Mouse (Mus musculus) limb, embryonic 15.5 days (tissue): ENCODE measurements around the gene Lat. TPM values are rescaled to one million over a fixed set of nuclear protein-coding genes. Genes with fewer than 3 reads are reported as not detected.
"Not testable (repeated sequence)": the region's sequence is repeated elsewhere in the genome, so short reads cannot be mapped to it uniquely, and the experiment has no call there.

Experiments
- ATAC-seq: fragments of 200-750 bp; cut with Nextera tagmentation; 2 replicates; pipeline ENCODE4 v1.8.0; 2017; ENCODE audit warnings: low read depth, moderate TSS enrichment; ENCODE audit not compliant: insufficient number of reproducible peaks, low FRiP score, low TSS enrichment
- H3K27ac ChIP-seq: fragments of 300-500 bp; sonication (generic); 2 replicates; pipeline ENCODE4 v1.5.1; 2015; ENCODE audit warnings: moderate library complexity, mild to moderate bottlenecking, inconsistent platforms
- H3K27me3 ChIP-seq: fragments of 300-500 bp; sonication (generic); 2 replicates; pipeline ENCODE4 v1.6.1; 2015; ENCODE audit warnings: inconsistent platforms
- H3K36me3 ChIP-seq: fragments of 300-500 bp; sonication (generic); 2 replicates; pipeline ENCODE4 v1.6.1; 2015; ENCODE audit warnings: inconsistent platforms
- H3K4me1 ChIP-seq: fragments of 300-500 bp; sonication (generic); 2 replicates; pipeline ENCODE4 v1.6.1; 2015; ENCODE audit warnings: inconsistent platforms
- H3K4me2 ChIP-seq: fragments of 300-500 bp; sonication (generic); 2 replicates; pipeline ENCODE4 v1.6.1; 2015; ENCODE audit warnings: mild to moderate bottlenecking, inconsistent platforms
- H3K4me3 ChIP-seq: fragments of 300-500 bp; sonication (generic); 2 replicates; pipeline ENCODE4 v1.5.1; 2015; ENCODE audit warnings: mild to moderate bottlenecking, inconsistent platforms
- H3K9ac ChIP-seq: fragments of 300-500 bp; sonication (generic); 2 replicates; pipeline ENCODE4 v1.6.1; 2015; ENCODE audit warnings: inconsistent platforms
- H3K9me3 ChIP-seq: fragments of 300-500 bp; sonication (generic); 2 replicates; pipeline ENCODE4 v1.6.1; 2016; ENCODE audit warnings: inconsistent platforms
- whole genome bisulfite sequencing: fragments of 180-500 bp; shearing (Covaris S2); methylation state at CpG from one replicate; pipeline ENCODE4 v1.1.7; 2015; 5-methylcytosine and 5-hydroxymethylcytosine counted together
- polyA plus RNA-seq: library from polyadenylated mRNA; unstranded; fragments of >200 nt; fragmentation: Nextera tagmentation; extraction: Ambion mirVana; gene quantifications from 2 replicates; pipeline ENCODE4 v1.2.1, GENCODE M21; 2015

Gene Lat
- 1.8 and 3.4 TPM in 2 replicates for polyA plus RNA-seq

DNA sequence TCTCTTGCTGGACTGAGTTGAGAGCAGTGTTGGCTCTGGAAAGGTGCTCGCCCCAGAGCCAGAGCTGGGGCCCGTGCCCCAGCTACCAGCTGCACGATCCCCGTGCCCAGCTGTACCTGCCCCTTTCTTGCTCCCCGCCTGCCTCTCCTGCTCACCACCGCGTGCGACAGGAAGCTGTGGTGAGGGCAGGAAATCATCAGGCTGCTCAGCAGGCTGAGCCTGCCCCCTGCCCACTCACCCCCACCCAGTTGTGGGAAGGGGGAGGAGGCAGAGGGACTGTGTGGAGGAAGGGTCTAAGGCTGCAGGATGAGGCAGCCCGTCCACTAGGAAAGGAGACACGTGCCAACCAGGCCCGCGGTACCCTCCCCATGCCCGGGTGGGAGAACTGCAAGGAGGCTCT, at the start of gene Lat:
Lat (minus strand) TSS at position 178 of the 400 bp plus-strand sequence.
- 73% methylated on average over 12 of the region's 13 CpGs for WGBS
- Histone ChIP-seq H3K27ac (no peak within 1 kb of the TSS), H3K4me2 (no peak within 1 kb of the TSS), H3K27me3 (no peaks in the 10 kb centered on the region), H3K36me3 (peaks cover 72% of the 10 kb centered on the region), H3K4me3 (no peak within 1 kb of the TSS), H3K9ac (no peak within 1 kb of the TSS), H3K9me3 (no peaks in the 10 kb centered on the region), H3K4me1 (no peaks in the 10 kb centered on the region)
- ATAC-seq: no peak

DNA sequence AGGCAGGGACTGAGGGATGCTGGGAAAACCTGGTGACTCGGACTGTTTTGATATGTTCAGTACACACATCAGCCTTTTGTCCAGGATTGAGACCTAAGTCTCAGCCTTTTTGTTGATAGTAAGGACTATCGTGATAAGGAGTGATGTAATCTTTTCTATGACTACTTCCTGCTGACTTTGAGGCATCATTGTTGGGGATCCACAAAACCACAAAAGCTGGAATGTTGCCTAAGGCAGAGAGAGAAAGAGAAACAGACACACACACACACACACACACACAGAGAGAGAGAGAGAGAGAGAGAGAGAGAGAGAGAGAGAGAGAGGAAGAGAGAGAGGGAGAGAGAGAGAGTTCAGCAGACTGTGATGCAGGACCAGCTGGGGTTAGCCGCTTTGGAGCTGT, 49.1 kb upstream of the Lat start:
- H3K4me1 ChIP-seq: no peaks in the 10 kb centered on the region
- no peaks in the 10 kb centered on the region for H3K27me3 ChIP-seq
- H3K27ac ChIP-seq: no peak overlapping the region
- 63% methylated on average over 3 of the region's 3 CpGs for WGBS
- no peak overlapping the region for H3K9ac ChIP-seq
- H3K36me3 ChIP-seq: no peaks in the 10 kb centered on the region
- no peak overlapping the region for H3K4me3 ChIP-seq
- ATAC-seq: no peak
- H3K4me2 ChIP-seq: no peak overlapping the region
- H3K9me3 ChIP-seq: no peaks in the 10 kb centered on the region

DNA sequence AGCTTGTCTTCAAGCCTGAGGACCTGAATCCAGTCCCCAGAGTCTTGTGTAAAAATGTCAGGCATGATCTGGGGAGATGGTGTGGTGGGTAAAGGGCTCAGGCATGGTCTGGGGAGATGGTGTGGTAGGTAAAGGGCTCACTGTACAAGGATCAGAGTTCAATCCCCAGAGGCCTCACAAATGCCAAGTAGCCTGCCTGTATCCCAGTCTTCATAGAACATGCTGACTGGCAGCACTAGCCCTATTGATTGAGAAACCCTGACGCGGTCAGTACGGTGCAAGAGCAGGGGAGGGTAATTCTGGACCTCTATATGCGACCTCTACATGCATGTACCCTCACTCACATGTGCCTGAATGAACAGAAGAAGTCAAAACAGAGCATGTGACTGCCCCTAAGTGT, 48.2 kb upstream of the Lat start:
- H3K27ac ChIP-seq: no peak overlapping the region
- no peak overlapping the region for H3K4me3 ChIP-seq
- H3K4me2 ChIP-seq: no peak overlapping the region
- H3K9ac ChIP-seq: no peak overlapping the region
- H3K36me3 ChIP-seq: no peaks in the 10 kb centered on the region
- ATAC-seq: no peak
- no peaks in the 10 kb centered on the region for H3K4me1 ChIP-seq
- no peaks in the 10 kb centered on the region for H3K9me3 ChIP-seq
- 90% methylated on average over 4 of the region's 4 CpGs for WGBS
- no peaks in the 10 kb centered on the region for H3K27me3 ChIP-seq

DNA sequence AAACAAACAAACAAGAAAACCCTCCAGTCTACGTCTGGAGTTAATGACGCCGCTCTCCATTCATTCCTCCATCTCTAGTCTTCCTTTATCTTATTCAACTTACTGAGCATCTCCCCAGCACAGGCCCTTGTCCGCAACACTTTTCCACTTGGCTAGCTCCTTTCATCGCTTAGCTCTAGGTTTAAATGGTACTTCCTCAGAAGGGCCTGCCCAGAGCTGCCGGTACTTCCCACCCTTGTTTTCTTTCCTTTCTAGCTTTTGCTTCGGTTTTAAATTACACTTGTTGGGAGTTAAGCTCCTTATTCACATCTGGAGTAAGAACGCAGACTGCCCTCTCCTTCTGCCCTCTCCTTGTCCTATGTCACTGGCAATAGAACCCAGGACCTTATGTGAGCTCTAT, 47.7 kb upstream of the Lat start:
- no peak overlapping the region for H3K4me2 ChIP-seq

DNA sequence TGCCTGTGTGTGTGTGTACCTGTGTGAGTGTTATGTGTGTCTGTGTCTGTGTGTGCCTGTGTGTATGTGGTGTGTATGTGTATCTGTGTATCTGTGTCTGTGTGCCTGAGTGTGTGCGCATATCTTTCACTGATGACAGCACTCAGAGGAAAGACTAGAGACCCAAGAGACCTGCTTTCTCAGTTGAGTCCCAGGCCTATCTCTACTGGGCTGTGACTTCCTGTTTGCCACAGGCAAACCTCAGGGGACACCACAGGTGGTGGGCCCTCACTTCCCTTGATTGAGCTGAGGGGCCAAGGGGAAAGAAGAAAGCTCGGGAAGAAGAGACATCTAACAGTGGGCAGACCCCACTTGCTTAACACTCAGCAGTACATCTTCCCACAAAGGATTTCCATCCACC, 47.2 kb upstream of the Lat start:
- Histone ChIP-seq H3K9ac (no peak overlapping the region), H3K36me3 (no peaks in the 10 kb centered on the region), H3K9me3 (no peaks in the 10 kb centered on the region), H3K27me3 (no peaks in the 10 kb centered on the region), H3K4me2 (no peak overlapping the region), H3K4me1 (no peaks in the 10 kb centered on the region), H3K4me3 (no peak overlapping the region), H3K27ac (no peak overlapping the region)
- ATAC-seq: no peak
- 69% methylated on average over 2 of the region's 2 CpGs for WGBS

More for the DNA sequence above, 47.7 kb upstream of the Lat start:
- H3K4me3 ChIP-seq: no peak overlapping the region
- WGBS: 57% methylated on average over 8 of the region's 8 CpGs
- ATAC-seq: no peak
- no peak overlapping the region for H3K9ac ChIP-seq
- H3K9me3 ChIP-seq: no peaks in the 10 kb centered on the region
- H3K27ac ChIP-seq: no peak overlapping the region
- no peaks in the 10 kb centered on the region for H3K27me3 ChIP-seq
- no peaks in the 10 kb centered on the region for H3K4me1 ChIP-seq
- no peaks in the 10 kb centered on the region for H3K36me3 ChIP-seq

GRCm38 (mm10) chr7:126414725-126415124, 45.4 kb upstream of the Lat start, which contains the start of gene Cd19:
Gene Cd19, minus strand, starts transcription at chr7:126414889.
- H3K9me3 ChIP-seq: no peaks in the 10 kb centered on the region
- no peak within 1 kb of the TSS for H3K27ac ChIP-seq
- H3K4me3 ChIP-seq: no peak within 1 kb of the TSS
- no peaks in the 10 kb centered on the region for H3K36me3 ChIP-seq
- no peaks in the 10 kb centered on the region for H3K27me3 ChIP-seq
- H3K9ac ChIP-seq: no peak within 1 kb of the TSS
- no peaks in the 10 kb centered on the region for H3K4me1 ChIP-seq
- WGBS: 89% methylated on average over 6 of the region's 6 CpGs
- no peak for ATAC-seq
- H3K4me2 ChIP-seq: no peak within 1 kb of the TSS

DNA sequence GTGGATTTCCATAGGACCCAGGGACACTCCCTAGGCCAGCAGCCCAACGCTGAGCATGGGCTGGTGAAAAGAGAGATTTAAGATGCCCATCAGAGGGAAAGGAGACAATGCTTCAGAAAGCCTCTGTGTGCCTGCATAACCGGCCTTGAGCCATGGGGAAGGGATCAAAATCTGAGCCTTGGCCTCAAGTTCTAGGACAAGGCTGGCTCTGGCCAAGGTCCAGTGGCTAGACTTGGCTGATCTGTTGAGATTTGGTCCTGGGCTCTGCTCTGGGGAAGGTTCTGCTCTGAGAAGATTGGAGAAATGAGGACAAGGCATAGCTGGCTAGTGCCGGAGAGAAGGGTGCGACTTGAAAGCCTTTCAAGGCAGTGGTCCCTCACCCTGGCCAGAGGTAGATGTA, 41.7 kb upstream of the Lat start:
- Histone ChIP-seq H3K27me3 (no peaks in the 10 kb centered on the region), H3K9ac (no peak overlapping the region), H3K4me3 (no peak overlapping the region), H3K4me1 (no peaks in the 10 kb centered on the region), H3K4me2 (no peak overlapping the region), H3K36me3 (no peaks in the 10 kb centered on the region), H3K27ac (no peak overlapping the region), H3K9me3 (no peaks in the 10 kb centered on the region)
- WGBS: 88% methylated on average over 4 of the region's 4 CpGs
- ATAC-seq: no peak

- 77% methylated on average over 2 of the region's 2 CpGs for WGBS
- Histone ChIP-seq H3K27me3 (no peaks in the 10 kb centered on the region), H3K9ac (no peak overlapping the region), H3K4me3 (no peak overlapping the region), H3K36me3 (no peaks in the 10 kb centered on the region), H3K27ac (no peak overlapping the region), H3K9me3 (no peaks in the 10 kb centered on the region), H3K4me1 (no peaks in the 10 kb centered on the region), H3K4me2 (no peak overlapping the region)
- no peak for ATAC-seq
Measured at GRCm38 (mm10) chr7:126408686-126409085, 39.3 kb upstream of the Lat start.

GRCm38 (mm10) chr7:126402518-126402917, 33.1 kb upstream of the Lat start:
- not testable (repeated sequence) for H3K4me3 ChIP-seq, H3K4me2 ChIP-seq, H3K27me3 ChIP-seq, H3K9ac ChIP-seq, H3K4me1 ChIP-seq, ATAC-seq, H3K27ac ChIP-seq, H3K9me3 ChIP-seq, H3K36me3 ChIP-seq
- 73% methylated on average over 8 of the region's 8 CpGs for WGBS

DNA sequence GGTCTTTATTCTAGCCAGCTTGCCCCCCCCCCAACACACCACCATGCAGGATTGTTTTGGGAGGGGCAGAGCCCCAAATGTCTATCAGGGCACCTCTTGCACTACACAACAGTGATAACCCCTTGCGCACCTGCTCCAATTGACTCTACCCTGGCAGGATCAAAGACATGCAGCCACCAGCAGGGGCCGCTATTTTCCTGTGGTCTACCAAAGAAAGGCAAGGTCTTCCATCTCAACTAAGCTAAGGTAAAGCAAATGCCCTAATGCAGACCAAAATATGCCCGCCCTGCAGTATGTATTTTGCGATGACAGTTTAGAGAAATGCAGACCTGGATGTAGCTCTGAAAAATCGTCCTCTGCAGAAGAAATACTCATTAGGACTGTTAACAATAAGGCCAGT, 30.2 kb upstream of the Lat start:
- Histone ChIP-seq H3K9ac (no peak overlapping the region), H3K36me3 (no peaks in the 10 kb centered on the region), H3K27me3 (no peaks in the 10 kb centered on the region), H3K4me1 (peaks cover 4% of the 10 kb centered on the region), H3K9me3 (no peaks in the 10 kb centered on the region), H3K4me3 (no peak overlapping the region), H3K4me2 (no peak overlapping the region), H3K27ac (no peak overlapping the region)
- no peak for ATAC-seq
- 7% methylated on average over 5 of the region's 5 CpGs for WGBS

DNA sequence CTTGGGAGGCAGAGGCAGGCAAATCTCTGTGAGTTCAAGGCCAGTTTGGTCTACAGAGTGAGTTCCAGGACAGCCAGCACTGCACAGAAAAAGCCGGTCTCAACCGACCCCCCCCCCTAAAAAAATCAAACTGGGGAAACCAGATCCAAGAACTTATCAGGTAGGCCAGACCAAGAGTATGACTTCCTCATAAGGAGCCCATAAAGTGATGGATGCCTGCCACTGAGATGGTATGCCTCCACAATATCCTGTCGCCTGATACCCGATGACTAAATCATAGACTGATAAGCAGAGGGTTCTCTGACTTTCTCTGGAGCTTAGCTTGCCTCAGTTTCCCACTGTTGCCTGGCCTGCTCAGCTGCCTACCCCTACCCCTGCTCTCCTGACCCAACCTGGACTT, 28.5 kb upstream of the Lat start:
- H3K27me3 ChIP-seq: no peaks in the 10 kb centered on the region
- no peaks in the 10 kb centered on the region for H3K9me3 ChIP-seq
- H3K4me1 ChIP-seq: peaks cover 4% of the 10 kb centered on the region
- H3K9ac ChIP-seq: no peak overlapping the region
- H3K36me3 ChIP-seq: no peaks in the 10 kb centered on the region
- WGBS: 93% methylated on average over 4 of the region's 4 CpGs
- H3K4me3 ChIP-seq: no peak overlapping the region
- no peak for ATAC-seq
- no peak overlapping the region for H3K4me2 ChIP-seq
- no peak overlapping the region for H3K27ac ChIP-seq

GRCm38 (mm10) chr7:126397221-126397620, 27.9 kb upstream of the Lat start:
- Histone ChIP-seq H3K4me3 (peak overlapping the region; percentile 19; the same call in 1 of the 2 replicates), H3K9me3 (no peaks in the 10 kb centered on the region)
- 57% methylated on average over 6 of the region's 6 CpGs for WGBS

More at GRCm38 (mm10) chr7:126397221-126397620, 27.9 kb upstream of the Lat start:
- H3K27ac ChIP-seq: no peak overlapping the region
- no peaks in the 10 kb centered on the region for H3K36me3 ChIP-seq
- no peaks in the 10 kb centered on the region for H3K27me3 ChIP-seq
- H3K9ac ChIP-seq: no peak overlapping the region
- ATAC-seq: no peak
- H3K4me2 ChIP-seq: peak overlapping the region; percentile 33; the same call in 1 of the 2 replicates
- H3K4me1 ChIP-seq: peaks cover 4% of the 10 kb centered on the region
